Mouse (Mus musculus): Measurements from ENCODE around the gene Upk3bl.
"Not testable (repeated sequence)": the region's sequence is repeated elsewhere in the genome, so short reads cannot be mapped to it uniquely, and the experiment has no call there.

The Upk3bl gene

GRCm38 (mm10) chr5:136088821-136089575 is 34.7 kb downstream of the Upk3bl start:
- DNase-seq: peak; percentile 53

DNA sequence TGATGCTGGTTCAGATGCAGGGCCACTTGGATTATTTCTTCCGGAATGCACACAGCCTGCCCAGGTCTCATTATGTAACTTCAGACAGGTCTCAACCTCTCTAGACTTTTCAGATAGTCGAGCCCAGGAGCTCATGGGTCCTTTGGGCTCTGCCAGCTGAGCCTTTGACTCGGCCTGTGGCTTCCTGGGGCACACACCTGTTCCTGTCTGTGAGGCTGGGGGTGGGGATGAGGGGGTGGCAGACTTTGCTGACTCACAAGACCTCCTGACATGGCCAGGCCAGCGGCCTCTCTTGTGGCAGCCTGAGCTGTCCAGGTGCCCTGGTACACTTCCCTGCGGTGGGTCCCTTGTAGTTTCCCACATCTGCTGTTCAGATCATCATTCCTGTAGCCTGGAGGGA is 37.6 kb downstream of the Upk3bl start:
- DNase-seq: no peak

GRCm38 (mm10) chr5:136094249-136095010 is 40.1 kb downstream of the Upk3bl start:
- no peak for DNase-seq

- no peak for DNase-seq
Measured at GRCm38 (mm10) chr5:136095089-136095488, 40.8 kb downstream of the Upk3bl start.

DNA sequence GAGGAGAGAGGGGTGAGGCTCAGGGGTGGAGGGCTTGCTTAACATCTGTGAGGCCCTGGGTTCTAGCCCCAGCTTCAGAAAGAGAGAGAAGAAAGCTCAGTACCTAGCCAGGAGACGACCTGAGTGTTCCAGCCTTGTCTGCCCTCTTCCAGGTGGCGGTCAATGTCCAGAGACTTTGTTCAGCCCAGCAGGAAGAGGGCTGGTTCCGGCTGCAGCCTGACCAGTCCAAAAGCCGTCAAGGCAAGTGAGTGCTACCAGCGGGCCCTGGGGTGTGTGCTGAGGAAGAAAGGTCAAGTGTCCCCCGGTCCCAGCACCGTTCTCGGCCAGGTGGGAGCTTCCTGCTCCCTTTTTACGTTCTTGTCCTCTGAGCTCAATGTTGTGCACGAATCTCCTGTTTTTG is 44.2 kb downstream of the Upk3bl start:
- DNase-seq: no peak

GRCm38 (mm10) chr5:136102099-136102820 is 48.0 kb downstream of the Upk3bl start:
- DNase-seq: peak; percentile 82

DNA sequence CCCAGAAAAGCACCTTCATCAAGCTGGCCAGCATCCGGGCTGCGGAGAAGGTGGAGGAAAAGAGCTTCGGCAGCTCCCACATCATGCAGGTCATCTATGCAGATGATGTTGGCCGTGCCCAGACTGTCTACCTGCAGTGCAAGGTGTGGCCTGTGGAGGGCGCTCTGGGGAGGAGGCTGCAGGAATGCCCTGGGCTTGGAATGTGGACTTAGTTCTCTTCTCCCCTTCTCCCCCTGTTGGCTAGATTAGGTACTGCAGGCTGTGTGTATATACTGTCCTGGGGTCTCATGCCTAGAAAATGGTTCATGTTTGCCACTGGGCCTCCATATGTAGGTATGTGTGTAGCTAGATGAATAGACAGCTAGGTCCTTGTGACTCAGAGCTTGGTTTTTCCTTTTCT is 50.2 kb downstream of the Upk3bl start:
- peak; percentile 45 for DNase-seq

DNA sequence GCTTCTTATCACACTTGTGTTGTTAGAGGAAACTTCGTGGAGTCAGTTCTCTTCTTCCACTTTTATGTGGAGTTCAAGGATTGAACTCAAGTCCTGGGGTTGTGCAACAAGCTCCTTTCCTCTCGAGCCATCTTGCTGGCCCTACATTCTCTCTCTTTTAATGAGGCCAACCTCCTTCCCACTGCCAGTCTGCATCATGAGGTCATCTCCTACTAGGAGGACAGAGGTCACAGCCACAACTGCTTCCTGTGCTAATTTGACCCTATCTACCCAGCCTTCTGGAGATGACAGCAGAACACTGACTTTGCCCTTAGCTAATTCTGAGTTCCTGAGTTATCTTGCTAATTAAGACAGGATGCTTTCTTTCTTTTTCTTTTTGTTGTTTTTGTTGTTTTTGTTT is 54.2 kb downstream of the Upk3bl start:
- DNase-seq: no peak

DNA sequence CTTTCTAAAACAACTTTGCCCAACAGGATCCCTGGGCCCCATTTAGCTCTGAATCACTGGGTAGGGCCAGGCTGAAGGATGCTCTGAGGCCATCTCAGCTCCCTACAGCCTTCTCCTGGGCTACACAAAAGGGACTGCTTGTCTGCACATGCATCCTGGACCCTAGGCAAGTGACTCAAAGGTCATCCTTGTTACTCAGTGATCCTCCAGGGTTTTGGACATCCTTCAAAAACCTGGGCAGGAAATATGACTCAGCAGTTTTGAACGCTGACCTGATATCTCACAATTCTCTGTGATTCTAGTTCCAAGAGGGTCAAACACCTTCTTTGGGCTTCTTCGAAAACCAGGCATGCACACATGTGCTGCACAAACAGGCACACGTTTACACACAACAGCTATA is 54.8 kb downstream of the Upk3bl start:
- DNase-seq: no peak

DNA sequence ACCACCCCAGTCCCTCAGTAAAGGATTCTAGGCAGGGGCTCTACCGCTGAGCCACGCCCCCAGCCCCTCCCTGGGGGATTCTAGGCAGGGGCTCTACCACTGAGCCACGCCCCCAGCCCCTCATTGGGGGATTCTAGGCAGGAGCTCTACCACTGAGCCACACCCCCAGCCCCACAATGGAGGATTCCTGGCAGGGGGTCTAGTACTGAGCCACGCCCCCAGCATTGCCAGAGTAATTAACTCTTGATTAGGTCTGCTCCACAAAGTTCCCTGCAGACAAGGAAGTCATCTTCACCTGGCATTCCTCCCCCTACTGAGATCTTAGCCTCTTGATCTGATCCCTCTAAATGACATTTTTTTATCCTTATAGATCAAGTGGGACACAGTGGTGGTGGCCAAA is 59.3 kb downstream of the Upk3bl start:
- not testable (repeated sequence) for DNase-seq

Measured in kidney, postnatal 10 days (tissue).